Mouse (Mus musculus) olfactory bulb, adult 2 months (tissue): ENCODE measurements around the gene Krtap5-3.
"Not testable (repeated sequence)": the region's sequence is repeated elsewhere in the genome, so short reads cannot be mapped to it uniquely, and the experiment has no call there.

ENCODE experiments used
- CTCF ChIP-seq: fragments of 200-500 bp; IDR thresholded peaks from 2 replicates; pipeline ENCODE4 v1.5.1; 2012; ENCODE audit warnings: low read depth, mild to moderate bottlenecking, low read length, moderate library complexity; ENCODE audit not compliant: insufficient read depth
- POLR2A ChIP-seq: fragments of 200-500 bp; IDR thresholded peaks from 2 replicates; pipeline ENCODE4 v1.6.1; 2012; ENCODE audit warnings: mild to moderate bottlenecking, low read depth, low read length, moderate library complexity; ENCODE audit not compliant: insufficient read depth

GRCm38 (mm10) chr7:142206891-142207290 lies 5.7 kb downstream of the Krtap5-3 start:
- TF ChIP-seq CTCF, POLR2A: not testable (repeated sequence)
